Mouse (Mus musculus) kidney, adult 2 months (tissue): ENCODE results near the gene Commd7.

Source experiments
- CTCF ChIP-seq: fragments of 200-500 bp; conservative IDR thresholded peaks from 2 replicates; pipeline ENCODE4 v1.5.1; 2011; ENCODE audit warnings: low read depth, mild to moderate bottlenecking, control low read depth, low read length, moderate library complexity, mixed read lengths; ENCODE audit not compliant: insufficient read depth, insufficient read length
- POLR2A ChIP-seq: fragments of 200-500 bp; IDR thresholded peaks from one replicate; pipeline ENCODE4 v1.6.1; 2011; ENCODE audit warnings: low read depth, low read length, control low read depth

DNA sequence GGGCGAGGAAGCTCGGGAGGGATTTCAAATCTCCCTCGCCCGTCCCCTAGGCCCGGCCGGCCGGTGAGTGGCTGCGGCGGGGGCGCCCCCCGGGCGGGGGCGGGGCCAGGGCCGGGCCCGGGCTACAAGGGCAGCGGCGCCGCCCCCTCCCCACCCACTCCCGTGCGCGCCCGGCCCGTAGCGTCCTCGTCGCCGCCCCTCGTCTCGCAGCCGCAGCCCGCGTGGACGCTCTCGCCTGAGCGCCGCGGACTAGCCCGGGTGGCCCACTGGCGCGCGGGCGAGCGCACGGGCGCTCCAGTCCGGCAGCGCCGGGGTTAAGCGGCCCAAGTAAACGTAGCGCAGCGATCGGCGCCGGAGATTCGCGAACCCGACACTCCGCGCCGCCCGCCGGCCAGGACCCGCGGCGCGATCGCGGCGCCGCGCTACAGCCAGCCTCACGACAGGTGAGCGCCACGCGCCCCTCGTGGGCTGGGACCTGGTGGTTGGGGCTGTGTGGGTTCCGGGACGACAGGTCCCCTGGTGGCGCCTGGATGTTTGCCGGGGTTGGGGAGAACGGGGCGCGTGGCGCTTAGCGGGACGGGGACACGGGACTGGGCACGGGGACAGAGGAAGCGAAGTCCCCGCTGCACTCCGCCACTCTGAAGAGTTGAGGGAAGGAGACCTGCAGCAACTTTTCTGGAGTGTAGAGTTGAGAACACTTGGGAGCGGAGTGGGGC is 16.9 kb upstream of the Commd7 start, which contains the start of gene Dnmt3b:
- TF ChIP-seq POLR2A (no peak), CTCF (no peak)
